Mouse (Mus musculus) stomach, embryonic 14.5 days (tissue): ENCODE results near the gene Ppil3. TPM values are rescaled to one million over a fixed set of nuclear protein-coding genes. Genes with fewer than 3 reads are reported as not detected.

Source experiments
- ATAC-seq: fragments of 200-750 bp; cut with Nextera tagmentation; 2 replicates; pipeline ENCODE4 v1.8.0; 2017; ENCODE audit warnings: low read depth, moderate TSS enrichment; ENCODE audit not compliant: insufficient number of reproducible peaks, insufficient read depth, low FRiP score
- H3K27ac ChIP-seq: fragments of 300-500 bp; sonication (generic); 2 replicates; pipeline ENCODE4 v1.5.1; 2014; ENCODE audit warnings: mild to moderate bottlenecking, low read length, moderate library complexity, mixed read lengths
- H3K27me3 ChIP-seq: fragments of 300-500 bp; sonication (generic); 2 replicates; pipeline ENCODE4 v1.6.1; 2014; ENCODE audit warnings: low read length, control low read depth, mixed read lengths; ENCODE audit not compliant: control insufficient read depth, insufficient read depth
- H3K36me3 ChIP-seq: fragments of 300-500 bp; sonication (generic); 2 replicates; pipeline ENCODE4 v1.6.1; 2014; ENCODE audit warnings: mild to moderate bottlenecking, control low read depth, low read length, moderate library complexity, mixed read lengths; ENCODE audit not compliant: control insufficient read depth, insufficient read depth
- H3K4me1 ChIP-seq: fragments of 300-500 bp; sonication (generic); 2 replicates; pipeline ENCODE4 v1.6.1; 2014; ENCODE audit warnings: low read length, control low read depth, mixed read lengths; ENCODE audit not compliant: control insufficient read depth, insufficient read depth
- H3K4me2 ChIP-seq: fragments of 300-500 bp; sonication (generic); replicated peaks from 2 replicates; pipeline ENCODE4 v1.6.1; 2014; ENCODE audit warnings: low read depth, low read length, control low read depth
- H3K4me3 ChIP-seq: fragments of 300-500 bp; sonication (generic); 2 replicates; pipeline ENCODE4 v1.5.1; 2014; ENCODE audit warnings: low read depth, low read length, control low read depth
- H3K9ac ChIP-seq: fragments of 300-500 bp; sonication (generic); replicated peaks from 2 replicates; pipeline ENCODE4 v1.6.1; 2014; ENCODE audit warnings: low read depth, mild to moderate bottlenecking, control low read depth, low read length, moderate library complexity, mixed read lengths
- H3K9me3 ChIP-seq: fragments of 300-500 bp; sonication (generic); 2 replicates; pipeline ENCODE4 v1.6.1; 2016; ENCODE audit warnings: low read depth, low read length, control low read depth; ENCODE audit not compliant: control insufficient read depth
- WGBS: fragments of 180-500 bp; shearing (Covaris S2); extraction: QIAGEN DNeasy Blood & Tissue Kit; methylation state at CpG from one replicate; pipeline ENCODE4 v1.1.7; 2014; 5-methylcytosine and 5-hydroxymethylcytosine counted together
- polyA plus RNA-seq: library from polyadenylated mRNA; unstranded; fragments of >200 nt; fragmentation: Nextera tagmentation; extraction: Ambion mirVana; gene quantifications from 2 replicates; pipeline ENCODE4 v1.2.1, GENCODE M21; 2014

The Ppil3 gene
- polyA plus RNA-seq, 1 experiment from 2014 or later, result 58.5 TPM

- 95% methylated on average over 5 of the region's 5 CpGs for WGBS
- Histone ChIP-seq H3K4me3 (no peak overlapping the region), H3K36me3 (peaks cover 77% of the 10 kb centered on the region), H3K9ac (no peak overlapping the region), H3K4me2 (no peak overlapping the region), H3K27ac (no peak overlapping the region), H3K9me3 (no peaks in the 10 kb centered on the region), H3K27me3 (no peaks in the 10 kb centered on the region), H3K4me1 (no peaks in the 10 kb centered on the region)
- ATAC-seq, result no peak
Observed at GRCm38 (mm10) chr1:58403745-58404144, 41.5 kb downstream of the Ppil3 start.

GRCm38 (mm10) chr1:58401396-58401795 is 43.9 kb downstream of the Ppil3 start:
- Histone ChIP-seq H3K27me3 (no peaks in the 10 kb centered on the region), H3K4me3 (no peak overlapping the region), H3K36me3 (peaks cover 88% of the 10 kb centered on the region), H3K4me1 (no peaks in the 10 kb centered on the region), H3K9me3 (no peaks in the 10 kb centered on the region), H3K4me2 (no peak overlapping the region), H3K9ac (no peak overlapping the region), H3K27ac (no peak overlapping the region)
- ATAC-seq, result no peak
- WGBS, result 89% methylated on average over 6 of the region's 6 CpGs

- no peak for ATAC-seq
- H3K4me3 ChIP-seq, result no peak overlapping the region
- WGBS, result 94% methylated on average over 6 of the region's 6 CpGs
- no peak overlapping the region for H3K27ac ChIP-seq
- peaks cover 8% of the 10 kb centered on the region for H3K4me1 ChIP-seq
- H3K9me3 ChIP-seq, result no peaks in the 10 kb centered on the region
- no peak overlapping the region for H3K9ac ChIP-seq
- H3K27me3 ChIP-seq, result no peaks in the 10 kb centered on the region
- no peak overlapping the region for H3K4me2 ChIP-seq
- H3K36me3 ChIP-seq, result peaks cover 77% of the 10 kb centered on the region
Observed at GRCm38 (mm10) chr1:58397731-58398130, 47.6 kb downstream of the Ppil3 start.

- H3K9ac ChIP-seq, result no peak overlapping the region
- no peaks in the 10 kb centered on the region for H3K27me3 ChIP-seq
- WGBS, result 100% methylated on average over 1 of the region's 1 CpGs
- peaks cover 64% of the 10 kb centered on the region for H3K36me3 ChIP-seq
- H3K27ac ChIP-seq, result no peak overlapping the region
- H3K4me2 ChIP-seq, result no peak overlapping the region
- peaks cover 13% of the 10 kb centered on the region for H3K4me1 ChIP-seq
- ATAC-seq, result no peak
- no peak overlapping the region for H3K4me3 ChIP-seq
- no peaks in the 10 kb centered on the region for H3K9me3 ChIP-seq
Observed at GRCm38 (mm10) chr1:58396179-58396578, 49.1 kb downstream of the Ppil3 start.

- 92% methylated on average over 3 of the region's 3 CpGs for WGBS
- H3K36me3 ChIP-seq, result peaks cover 55% of the 10 kb centered on the region
- ATAC-seq, result no peak
Observed at GRCm38 (mm10) chr1:58395341-58395740, 49.9 kb downstream of the Ppil3 start.

GRCm38 (mm10) chr1:58393284-58394195 is 51.7 kb downstream of the Ppil3 start:
- H3K9me3 ChIP-seq, result no peaks in the 10 kb centered on the region
- H3K9ac ChIP-seq, result peak overlapping the region; percentile 98
- H3K27ac ChIP-seq, result peak overlapping the region; percentile 99
- H3K4me2 ChIP-seq, result peak overlapping the region; percentile 78
- H3K4me1 ChIP-seq, result peaks cover 16% of the 10 kb centered on the region
- H3K36me3 ChIP-seq, result peaks cover 37% of the 10 kb centered on the region
- H3K4me3 ChIP-seq, result peak overlapping the region; percentile 89
- peak; percentile 62 for ATAC-seq
- H3K27me3 ChIP-seq, result no peaks in the 10 kb centered on the region
- WGBS, result 1% methylated on average over 78 of the region's 90 CpGs

More at GRCm38 (mm10) chr1:58395341-58395740, 49.9 kb downstream of the Ppil3 start:
- Histone ChIP-seq H3K27me3 (no peaks in the 10 kb centered on the region), H3K4me2 (no peak overlapping the region), H3K4me3 (no peak overlapping the region), H3K27ac (no peak overlapping the region), H3K9ac (no peak overlapping the region), H3K4me1 (peaks cover 16% of the 10 kb centered on the region), H3K9me3 (no peaks in the 10 kb centered on the region)

GRCm38 (mm10) chr1:58392652-58393283 is 52.5 kb downstream of the Ppil3 start, which contains the start of gene Bzw1:
TSS of gene Bzw1 (plus strand) at chr1:58392898.
- Histone ChIP-seq H3K9me3 (no peaks in the 10 kb centered on the region), H3K27me3 (no peaks in the 10 kb centered on the region), H3K4me3 (peak within 1 kb of the TSS; percentile 89), H3K36me3 (peaks cover 30% of the 10 kb centered on the region), H3K4me1 (peaks cover 16% of the 10 kb centered on the region), H3K9ac (peak within 1 kb of the TSS; percentile 98), H3K4me2 (peak within 1 kb of the TSS; percentile 78), H3K27ac (peak within 1 kb of the TSS; percentile 99)
- peak; percentile 97 for ATAC-seq
- under 1% methylated on average over 35 of the region's 61 CpGs for WGBS

GRCm38 (mm10) chr1:58392268-58392651 is 53.0 kb downstream of the Ppil3 start:
- no peaks in the 10 kb centered on the region for H3K27me3 ChIP-seq
- H3K4me3 ChIP-seq, result peak overlapping the region; percentile 89
- peak overlapping the region; percentile 78 for H3K4me2 ChIP-seq
- WGBS, result under 1% methylated on average over 16 of the region's 16 CpGs
- peak overlapping the region; percentile 99 for H3K27ac ChIP-seq
- H3K9ac ChIP-seq, result peak overlapping the region; percentile 98
- H3K4me1 ChIP-seq, result peaks cover 16% of the 10 kb centered on the region
- no peaks in the 10 kb centered on the region for H3K9me3 ChIP-seq
- peak; percentile 1; the same call in 1 of the 2 replicates for ATAC-seq
- H3K36me3 ChIP-seq, result peaks cover 25% of the 10 kb centered on the region
